Mouse (Mus musculus) lung, embryonic 15.5 days (tissue): ENCODE measurements around the gene Nfxl1. TPM values are rescaled to one million over a fixed set of nuclear protein-coding genes. Genes with fewer than 3 reads are reported as not detected.
"Not testable (repeated sequence)": the region's sequence is repeated elsewhere in the genome, so short reads cannot be mapped to it uniquely, and the experiment has no call there.

Experiments
- ATAC-seq: fragments of 200-750 bp; cut with Nextera tagmentation; 2 replicates; pipeline ENCODE4 v1.8.0; 2017; ENCODE audit warnings: moderate number of reproducible peaks, borderline replicate concordance; ENCODE audit not compliant: low FRiP score, low TSS enrichment; ENCODE audit errors: extremely low read depth
- H3K27ac ChIP-seq: fragments of 300-500 bp; sonication (generic); 2 replicates; pipeline ENCODE4 v1.5.1; 2015; ENCODE audit warnings: moderate library complexity, mild to moderate bottlenecking, inconsistent platforms
- H3K27me3 ChIP-seq: fragments of 300-500 bp; sonication (generic); 2 replicates; pipeline ENCODE4 v1.6.1; 2015; ENCODE audit warnings: inconsistent platforms
- H3K36me3 ChIP-seq: fragments of 300-500 bp; sonication (generic); 2 replicates; pipeline ENCODE4 v1.6.1; 2015; ENCODE audit warnings: inconsistent platforms
- H3K4me1 ChIP-seq: fragments of 300-500 bp; sonication (generic); 2 replicates; pipeline ENCODE4 v1.6.1; 2015; ENCODE audit warnings: inconsistent platforms
- H3K4me2 ChIP-seq: fragments of 300-500 bp; sonication (generic); 2 replicates; pipeline ENCODE4 v1.6.1; 2015; ENCODE audit warnings: inconsistent platforms, mild to moderate bottlenecking, moderate library complexity
- H3K4me3 ChIP-seq: fragments of 300-500 bp; sonication (generic); 2 replicates; pipeline ENCODE4 v1.5.1; 2015; ENCODE audit warnings: mild to moderate bottlenecking, inconsistent platforms
- H3K9ac ChIP-seq: fragments of 300-500 bp; sonication (generic); 2 replicates; pipeline ENCODE4 v1.6.1; 2015; ENCODE audit warnings: inconsistent platforms
- H3K9me3 ChIP-seq: fragments of 300-500 bp; sonication (generic); 2 replicates; pipeline ENCODE4 v1.6.1; 2016; ENCODE audit warnings: inconsistent platforms
- WGBS: fragments of 180-500 bp; shearing (Covaris S2); methylation state at CpG from one replicate; pipeline ENCODE4 v1.1.7; 2015; 5-methylcytosine and 5-hydroxymethylcytosine counted together
- polyA plus RNA-seq: library from polyadenylated mRNA; unstranded; fragments of >200 nt; fragmentation: Nextera tagmentation; extraction: Ambion mirVana; gene quantifications from 2 replicates; pipeline ENCODE4 v1.2.1, GENCODE M21; 2015

Nfxl1 gene
- polyA plus RNA-seq = 15.1 and 16.7 TPM in 2 replicates

DNA sequence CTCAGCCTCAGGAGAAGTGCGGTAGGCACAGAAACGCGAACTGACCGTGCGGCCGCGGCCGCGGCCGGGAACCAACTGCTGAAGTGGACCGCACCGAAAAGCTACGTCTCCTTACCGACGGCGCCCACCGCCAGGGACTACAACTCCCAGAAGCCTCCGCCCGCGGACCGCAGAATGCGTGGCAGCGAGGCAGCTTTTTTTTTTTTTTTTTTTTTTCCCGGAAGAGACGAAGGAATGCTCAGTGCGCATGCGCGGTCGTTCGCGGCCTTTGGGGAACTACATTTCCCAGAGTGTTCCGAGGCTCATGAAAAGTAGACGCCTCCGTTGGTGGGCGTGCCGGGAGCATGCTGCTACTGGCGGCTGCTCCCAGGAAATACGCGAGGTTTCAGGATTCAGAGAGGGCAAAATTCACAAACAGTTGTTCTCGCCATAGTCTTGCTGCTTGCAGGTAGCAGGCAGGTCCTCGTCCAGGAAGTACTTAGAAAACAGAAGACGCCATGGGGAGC lies at the start of gene Nfxl1:
Nfxl1 (minus strand) TSS at position 141 of the 506 bp plus-strand sequence.
- Histone ChIP-seq H3K27ac (peak within 1 kb of the TSS; percentile 45), H3K36me3 (no peaks in the 10 kb centered on the region), H3K9ac (peak within 1 kb of the TSS; percentile 89), H3K9me3 (no peaks in the 10 kb centered on the region), H3K4me1 (no peaks in the 10 kb centered on the region), H3K4me3 (peak within 1 kb of the TSS; percentile 82), H3K27me3 (no peaks in the 10 kb centered on the region), H3K4me2 (peak within 1 kb of the TSS; percentile 91)
- under 1% methylated on average over 42 of the region's 42 CpGs for WGBS
- peak; percentile 96 for ATAC-seq

DNA sequence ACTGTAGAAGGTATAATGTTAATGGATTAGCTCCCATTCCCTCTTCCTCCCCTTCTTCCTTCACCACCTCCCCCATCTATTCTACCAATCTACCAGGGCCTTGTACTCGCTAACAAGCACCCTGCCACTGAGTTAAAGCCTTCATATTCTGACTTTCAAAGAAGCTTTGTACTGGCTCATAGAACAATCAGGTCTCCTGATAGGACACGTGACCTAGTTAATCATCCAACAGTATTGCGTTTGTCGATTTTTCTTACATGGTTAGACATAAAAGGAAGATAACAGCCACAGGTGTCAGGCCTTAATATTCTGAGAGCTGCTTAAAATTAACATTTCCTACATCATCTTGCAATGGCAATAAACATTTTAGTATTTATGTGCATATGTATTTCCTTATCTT lies 43.7 kb upstream of the Nfxl1 start:
- no peak overlapping the region for H3K4me2 ChIP-seq
- no peak overlapping the region for H3K27ac ChIP-seq
- no peak overlapping the region for H3K4me3 ChIP-seq
- no peaks in the 10 kb centered on the region for H3K36me3 ChIP-seq
- no peaks in the 10 kb centered on the region for H3K27me3 ChIP-seq
- ATAC-seq = no peak
- H3K9ac ChIP-seq = no peak overlapping the region
- no peaks in the 10 kb centered on the region for H3K4me1 ChIP-seq
- no peaks in the 10 kb centered on the region for H3K9me3 ChIP-seq
- WGBS = 71% methylated on average over 4 of the region's 4 CpGs

DNA sequence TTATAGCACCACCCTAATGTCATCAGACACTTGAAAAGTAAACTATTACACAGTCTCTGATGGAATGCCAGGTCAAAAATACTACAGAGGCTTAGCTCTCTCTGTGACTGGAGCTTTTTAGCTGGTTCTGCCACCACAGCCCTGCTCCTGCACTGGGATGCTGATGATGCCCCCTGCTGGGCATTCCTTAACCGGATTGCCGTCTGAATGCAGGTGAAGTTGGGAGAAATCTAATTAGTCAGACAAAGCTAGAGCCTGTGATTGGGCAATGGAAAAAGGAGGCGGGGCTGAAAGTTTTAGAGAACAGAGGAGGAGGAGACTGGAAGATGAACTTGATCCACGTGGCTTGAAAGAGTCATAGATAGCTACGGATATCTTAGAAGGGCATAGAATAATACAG lies 41.5 kb upstream of the Nfxl1 start:
- Histone ChIP-seq H3K36me3 (no peaks in the 10 kb centered on the region), H3K9me3 (no peaks in the 10 kb centered on the region), H3K27ac (no peak overlapping the region), H3K4me3 (no peak overlapping the region), H3K27me3 (no peaks in the 10 kb centered on the region), H3K9ac (no peak overlapping the region), H3K4me1 (no peaks in the 10 kb centered on the region), H3K4me2 (no peak overlapping the region)
- 12% methylated on average over 5 of the region's 5 CpGs for WGBS
- no peak for ATAC-seq

DNA sequence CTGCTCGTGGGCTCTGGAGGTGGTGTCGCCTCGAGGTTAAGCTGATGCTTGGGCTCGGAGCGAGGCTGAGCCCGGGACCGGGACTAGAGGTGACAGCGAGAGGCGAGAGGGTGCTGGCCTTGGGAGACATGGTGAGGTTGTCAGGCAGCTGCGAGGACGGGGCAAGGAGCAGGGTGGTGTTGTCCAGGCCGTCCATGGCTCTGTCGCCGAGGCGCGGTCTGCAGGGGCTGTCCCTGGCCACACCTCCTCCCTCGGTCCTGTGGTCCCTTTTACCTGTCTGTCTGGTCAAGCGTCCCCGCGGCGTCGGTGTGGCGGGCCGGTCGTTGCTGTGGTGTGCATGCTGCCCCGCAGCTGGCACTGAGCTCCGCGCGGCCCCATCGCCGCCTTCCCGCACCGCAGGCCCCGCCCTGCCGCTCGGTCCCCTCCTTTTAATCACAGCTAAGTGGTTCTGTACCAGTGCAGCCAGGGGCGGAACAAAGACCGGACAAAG lies 27.8 kb upstream of the Nfxl1 start, which contains the start of gene Gm5868:
Gm5868 (minus strand) TSS at position 360 of the 490 bp plus-strand sequence.
- H3K4me1 ChIP-seq = 0 out of 2 replicates have a peak, but pooled peaks cover 6% of the 10 kb centered on the region
- H3K9me3 ChIP-seq = no peaks in the 10 kb centered on the region
- H3K36me3 ChIP-seq = no peaks in the 10 kb centered on the region
- WGBS = 1% methylated on average over 38 of the region's 38 CpGs
- H3K4me3 ChIP-seq = peak within 1 kb of the TSS; percentile 37
- no peak within 1 kb of the TSS for H3K9ac ChIP-seq
- H3K27me3 ChIP-seq = peaks cover 26% of the 10 kb centered on the region; the same call in 1 of the 2 replicates
- H3K27ac ChIP-seq = no peak within 1 kb of the TSS
- peak; percentile 46; the same call in 1 of the 2 replicates for ATAC-seq
- H3K4me2 ChIP-seq = peak within 1 kb of the TSS; percentile 74

DNA sequence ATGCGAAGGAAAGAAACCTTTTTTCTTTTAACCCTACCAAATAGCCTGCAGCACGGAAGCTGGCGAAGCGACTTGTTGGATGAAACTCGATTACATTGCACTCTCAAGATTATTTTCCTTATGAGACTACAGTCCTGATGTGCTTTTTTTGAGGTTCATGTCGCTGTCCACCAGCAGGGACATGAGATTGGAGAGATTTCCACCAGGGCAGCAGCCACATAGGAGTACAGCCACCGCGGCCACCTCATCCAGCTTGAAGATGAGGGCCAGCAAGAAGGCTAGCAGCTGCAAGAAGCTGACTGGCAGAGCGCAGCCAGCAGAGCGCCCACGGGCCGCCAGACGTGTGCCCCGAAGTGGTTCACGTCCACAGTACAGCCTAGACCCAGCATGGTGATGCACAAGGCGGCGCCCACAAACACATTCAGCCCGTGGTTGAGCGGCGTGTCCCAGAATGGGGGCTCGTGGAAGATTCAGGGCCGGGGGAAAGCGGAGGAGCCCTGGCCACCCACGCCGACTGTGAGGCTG lies 27.2 kb upstream of the Nfxl1 start:
- 0 out of 2 replicates have a peak, but pooled peaks have one; percentile 39 for ATAC-seq
- not testable (repeated sequence) for H3K27ac ChIP-seq, H3K9me3 ChIP-seq, H3K4me1 ChIP-seq, H3K9ac ChIP-seq, H3K36me3 ChIP-seq
- 34% methylated on average over 25 of the region's 25 CpGs for WGBS
- H3K4me2 ChIP-seq = peak overlapping the region; percentile 74
- H3K27me3 ChIP-seq = peaks cover 26% of the 10 kb centered on the region; the same call in 1 of the 2 replicates
- H3K4me3 ChIP-seq = peak overlapping the region; percentile 37

DNA sequence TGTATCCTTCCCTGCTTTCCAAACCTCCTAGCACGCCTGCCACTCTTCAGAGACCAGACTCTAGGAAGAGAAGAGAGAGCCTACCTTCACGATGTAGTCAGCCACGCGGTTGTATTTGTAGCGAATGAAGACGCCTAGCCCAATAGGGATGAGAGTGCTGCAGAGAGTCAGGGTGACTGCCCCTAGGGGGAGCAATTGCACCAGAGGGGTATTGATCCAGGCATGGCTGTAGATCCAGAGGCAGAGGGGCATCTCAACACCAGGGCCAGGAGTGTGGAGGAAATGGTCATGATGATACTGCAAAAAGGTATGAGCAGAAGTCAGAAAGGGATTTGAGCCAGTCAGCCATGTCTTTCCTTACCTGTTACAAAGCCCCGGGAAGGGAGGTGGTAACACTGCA lies 26.6 kb upstream of the Nfxl1 start:
- H3K9ac ChIP-seq, H3K4me3 ChIP-seq, ATAC-seq, H3K27ac ChIP-seq, H3K36me3 ChIP-seq, H3K4me2 ChIP-seq, H3K4me1 ChIP-seq, H3K9me3 ChIP-seq: not testable (repeated sequence)
- H3K27me3 ChIP-seq = peaks cover 32% of the 10 kb centered on the region; the same call in 1 of the 2 replicates
- 47% methylated on average over 7 of the region's 7 CpGs for WGBS

DNA sequence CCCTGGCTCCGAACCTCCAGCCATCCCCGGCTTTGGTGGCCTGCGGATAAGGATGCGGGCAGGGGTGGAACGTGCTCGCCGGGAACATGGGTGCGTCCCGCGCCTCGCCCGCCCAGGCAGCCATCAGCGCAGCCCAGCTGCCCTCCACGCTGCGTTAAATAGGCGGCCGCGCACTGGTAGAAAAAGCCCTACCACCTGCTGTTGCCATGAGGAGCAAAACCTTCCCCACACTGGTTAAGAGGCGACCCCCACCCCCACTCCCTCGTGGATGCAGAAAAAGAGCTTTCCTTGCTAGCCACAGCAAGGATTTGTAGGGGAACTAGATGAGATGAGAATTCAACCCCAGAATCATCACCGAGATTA lies 21.5 kb upstream of the Nfxl1 start, which contains the start of gene Zar1:
Zar1 (minus strand) TSS at position 285 of the 363 bp plus-strand sequence.
- H3K9ac ChIP-seq, H3K9me3 ChIP-seq, H3K4me1 ChIP-seq, H3K36me3 ChIP-seq, H3K27ac ChIP-seq: not testable (repeated sequence)
- ATAC-seq = peak; percentile 52; the same call in 1 of the 2 replicates
- H3K4me2 ChIP-seq = peak within 1 kb of the TSS; percentile 80
- peaks cover 35% of the 10 kb centered on the region for H3K27me3 ChIP-seq
- 8% methylated on average over 19 of the region's 21 CpGs for WGBS
- H3K4me3 ChIP-seq = peak within 1 kb of the TSS; percentile 39

DNA sequence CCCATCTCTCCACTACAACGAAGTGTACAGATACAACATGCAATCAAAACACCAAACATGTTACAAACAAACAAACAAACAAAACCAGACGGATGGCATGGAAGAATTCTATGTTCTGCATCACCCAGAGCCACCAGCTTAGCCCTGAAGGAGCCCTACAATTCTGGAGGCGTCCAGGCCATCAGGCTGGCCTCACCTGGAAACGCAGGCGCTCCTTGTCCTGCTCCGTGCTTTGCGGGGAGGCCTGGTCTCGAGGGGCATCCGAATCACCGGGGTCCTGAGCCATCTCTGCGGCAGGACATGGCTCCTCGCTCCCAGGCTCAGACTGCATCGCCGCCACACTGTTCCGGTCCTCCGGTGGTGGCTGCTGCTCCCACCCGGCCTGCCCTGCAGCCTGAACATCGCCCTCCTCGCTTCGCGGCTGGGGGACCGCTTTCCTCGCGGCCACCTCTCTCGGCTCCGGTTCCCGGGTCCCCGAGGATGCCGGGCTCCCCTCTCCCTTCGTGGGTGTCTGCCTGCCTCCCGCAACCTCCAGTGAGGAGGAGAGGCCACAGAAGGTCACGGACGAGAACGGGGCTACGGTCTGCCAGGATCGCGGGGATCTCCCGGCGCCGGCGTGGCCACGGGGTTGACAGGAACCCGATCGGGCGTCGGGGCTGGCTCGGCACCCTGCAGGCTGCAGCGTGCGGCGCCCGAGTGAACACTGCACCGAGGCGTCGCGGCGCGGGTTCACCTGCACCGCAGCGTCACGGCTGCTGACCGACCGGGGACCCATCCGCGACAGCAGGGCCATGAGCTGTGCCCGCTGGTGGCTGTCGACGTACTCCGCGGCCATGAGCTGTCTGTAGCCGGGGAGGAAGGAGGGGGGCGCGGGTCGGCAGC lies 20.8 kb upstream of the Nfxl1 start:
- H3K36me3 ChIP-seq, H3K9ac ChIP-seq, H3K9me3 ChIP-seq, H3K4me1 ChIP-seq, H3K27ac ChIP-seq: not testable (repeated sequence)
- H3K4me2 ChIP-seq = peak overlapping the region; percentile 80
- peak overlapping the region; percentile 39 for H3K4me3 ChIP-seq
- 5% methylated on average over 47 of the region's 73 CpGs for WGBS
- peaks cover 32% of the 10 kb centered on the region for H3K27me3 ChIP-seq
- peak; percentile 57 for ATAC-seq

DNA sequence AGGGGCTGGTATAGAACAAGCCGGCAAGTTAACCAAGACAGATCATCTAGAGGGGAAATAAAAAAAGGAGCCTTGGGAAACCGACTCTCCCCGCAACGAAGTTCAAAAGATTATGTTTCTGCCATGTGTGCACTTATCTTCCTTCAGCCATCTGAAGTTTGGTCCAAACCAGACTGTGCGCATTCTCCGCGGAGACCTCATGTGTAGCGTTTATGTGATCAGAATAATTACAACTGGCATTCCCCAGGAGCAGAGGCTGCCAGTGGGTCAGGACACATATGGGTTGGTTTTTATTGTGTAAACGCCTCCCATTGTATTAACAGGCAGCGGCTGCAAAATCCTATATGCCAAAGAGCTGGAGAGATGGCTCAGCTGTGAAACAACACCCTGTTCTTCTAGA lies 20.1 kb upstream of the Nfxl1 start:
- H3K36me3 ChIP-seq, H3K4me3 ChIP-seq, ATAC-seq, H3K9ac ChIP-seq, H3K9me3 ChIP-seq, H3K4me2 ChIP-seq, H3K27ac ChIP-seq, H3K4me1 ChIP-seq: not testable (repeated sequence)
- 53% methylated on average over 10 of the region's 10 CpGs for WGBS
- H3K27me3 ChIP-seq = peaks cover 32% of the 10 kb centered on the region

DNA sequence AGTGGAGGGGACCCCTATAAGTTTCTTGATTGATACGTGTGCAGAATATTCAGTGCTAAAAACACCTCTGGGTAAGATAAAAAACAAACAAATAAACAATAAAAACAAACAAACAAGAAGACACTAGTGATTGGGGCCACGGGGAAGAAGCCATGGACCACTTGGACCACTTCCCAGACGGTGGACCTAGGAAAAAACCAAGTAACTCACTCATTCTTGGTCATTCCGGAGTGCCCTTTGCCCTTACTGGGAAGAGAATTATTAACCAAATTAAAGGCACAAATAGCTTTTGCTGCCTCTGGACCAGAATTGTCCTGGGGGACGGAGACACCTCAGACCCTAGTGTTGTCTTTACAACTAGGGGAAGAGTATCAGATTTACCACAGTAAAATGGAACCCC lies 6.1 kb upstream of the Nfxl1 start:
- WGBS = 83% methylated on average over 5 of the region's 5 CpGs
- Histone ChIP-seq H3K27ac (no peak overlapping the region), H3K4me3 (no peak overlapping the region), H3K4me1 (no peaks in the 10 kb centered on the region), H3K36me3 (no peaks in the 10 kb centered on the region), H3K27me3 (no peaks in the 10 kb centered on the region), H3K4me2 (no peak overlapping the region), H3K9me3 (no peaks in the 10 kb centered on the region), H3K9ac (no peak overlapping the region)
- no peak for ATAC-seq

DNA sequence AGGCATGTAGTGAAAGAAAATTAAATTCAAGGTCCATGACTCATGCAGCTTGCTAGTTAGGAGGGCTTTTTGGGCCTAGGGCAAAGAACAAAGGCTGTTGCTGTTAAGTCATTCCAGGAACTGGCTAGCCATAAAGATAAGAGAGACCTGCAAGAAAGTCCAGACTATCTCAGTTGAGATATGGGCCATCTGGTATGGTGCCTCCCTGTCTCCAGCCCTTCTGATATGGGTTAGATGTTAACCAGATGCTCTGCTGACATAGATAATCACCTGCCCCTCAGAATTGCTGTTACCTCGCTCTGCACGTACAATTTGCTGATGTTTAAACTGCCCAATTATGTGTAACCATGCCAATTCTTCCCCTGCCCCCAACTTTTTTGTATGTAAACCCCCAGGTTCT lies 3.7 kb upstream of the Nfxl1 start:
- ATAC-seq, H3K4me2 ChIP-seq, H3K36me3 ChIP-seq, H3K9ac ChIP-seq, H3K9me3 ChIP-seq, H3K4me3 ChIP-seq, H3K4me1 ChIP-seq, H3K27me3 ChIP-seq, H3K27ac ChIP-seq: not testable (repeated sequence)
- 83% methylated on average over 2 of the region's 2 CpGs for WGBS
